Mouse (Mus musculus) left cerebral cortex, adult 8-10 months (tissue): ENCODE data around the gene Ankub1. TPM values are rescaled to one million over a fixed set of nuclear protein-coding genes. Genes with fewer than 3 reads are reported as not detected.
A peak's percentile ranks its signal among the peaks of the same experiment; 100 is the strongest.

ENCODE experiments used
- DNase-seq, 2 experiments: peaks; one replicate each; pipeline ENCODE4 v3.0.0; 2022; ENCODE audit warnings: low spot score in 2 of 2
- total RNA-seq, 4 experiments: library from RNA; stranded (reverse); gene quantifications; 2 replicates each; pipeline ENCODE4 v1.2.4; 2022

Gene Ankub1
- total RNA-seq: 1 to 10 TPM; 1.8 to 2.6 (median 2.3) TPM

- DNase-seq: no peak
These were observed at the start of gene Ankub1 for GRCm38 (mm10) chr3:57692719-57693118. TSS of gene Ankub1 (minus strand) at chr3:57692799.

- no peak for DNase-seq
These were observed 47.2 kb upstream of the Ankub1 start for GRCm38 (mm10) chr3:57739830-57740229.

DNA sequence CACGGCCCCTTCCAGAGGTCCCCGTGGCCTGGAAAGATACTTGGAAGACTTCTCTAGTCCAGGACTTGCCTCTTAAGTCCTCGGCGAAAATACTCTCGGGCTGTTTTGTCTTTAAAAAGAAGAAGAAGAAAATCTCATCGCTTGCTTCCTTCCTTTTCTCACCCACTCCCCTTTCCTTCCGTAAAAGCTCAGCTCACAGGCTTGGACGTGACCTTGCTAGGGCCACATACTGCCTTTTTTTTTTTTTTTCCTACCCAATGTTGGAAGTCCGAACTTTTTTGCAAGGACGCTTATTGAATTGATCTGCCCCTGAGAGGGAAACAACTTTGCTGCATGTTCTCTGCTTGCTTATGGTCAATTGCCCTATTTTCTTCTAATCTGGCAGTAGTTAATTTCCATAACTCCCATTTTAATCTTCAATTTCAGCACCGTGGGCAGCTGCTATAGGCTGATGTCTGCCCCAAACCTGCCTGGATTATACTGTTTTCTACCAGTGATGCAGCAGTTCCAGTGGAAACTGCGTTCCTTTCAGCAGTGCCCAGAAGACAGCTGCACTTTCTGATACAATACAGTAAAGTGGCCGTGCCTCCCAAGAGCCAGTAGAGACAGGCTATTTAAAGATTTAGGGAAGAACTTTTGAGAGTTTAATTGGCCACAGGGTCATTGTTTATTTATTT is 44.0 kb upstream of the Ankub1 start:
- DNase-seq: no peak

GRCm38 (mm10) chr3:57735511-57736370 is 43.1 kb upstream of the Ankub1 start, which contains the start of gene Rnf13:
TSS of gene Rnf13 (plus strand) at chr3:57736062.
- DNase-seq: peak; percentile 95 to 97

DNA sequence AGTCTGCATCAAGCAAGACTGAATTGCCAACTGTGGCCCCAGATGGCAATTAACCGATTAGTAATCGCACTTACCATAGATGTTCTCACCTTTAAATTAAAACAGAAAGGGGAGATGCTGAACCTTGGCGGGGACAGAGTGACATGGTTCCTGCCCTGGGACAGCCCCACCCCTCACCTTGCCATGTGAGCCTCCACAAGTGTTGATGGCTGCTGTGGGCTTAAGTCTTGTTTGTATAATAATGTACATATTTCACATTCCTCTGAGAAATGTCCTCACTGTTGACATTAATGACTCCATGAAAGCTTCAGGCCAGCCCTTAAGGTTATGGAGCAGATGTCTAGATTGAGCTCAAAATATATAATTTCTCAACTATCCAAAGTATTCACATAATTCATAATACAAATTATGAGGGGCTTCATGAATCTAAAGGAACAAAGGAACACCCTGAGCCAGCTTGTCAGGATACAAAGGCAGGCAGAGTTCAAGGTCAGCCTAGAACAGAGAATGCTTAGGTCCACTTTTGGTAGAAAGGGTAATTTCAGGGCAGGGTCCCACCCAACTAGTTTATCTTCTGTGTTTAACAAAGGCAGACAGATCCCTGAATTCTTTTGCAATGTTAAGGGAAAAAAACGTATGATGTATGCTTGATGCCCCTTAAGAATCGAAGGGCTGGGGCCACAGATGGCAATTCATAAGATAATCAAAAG is 39.8 kb upstream of the Ankub1 start:
- DNase-seq: no peak

DNA sequence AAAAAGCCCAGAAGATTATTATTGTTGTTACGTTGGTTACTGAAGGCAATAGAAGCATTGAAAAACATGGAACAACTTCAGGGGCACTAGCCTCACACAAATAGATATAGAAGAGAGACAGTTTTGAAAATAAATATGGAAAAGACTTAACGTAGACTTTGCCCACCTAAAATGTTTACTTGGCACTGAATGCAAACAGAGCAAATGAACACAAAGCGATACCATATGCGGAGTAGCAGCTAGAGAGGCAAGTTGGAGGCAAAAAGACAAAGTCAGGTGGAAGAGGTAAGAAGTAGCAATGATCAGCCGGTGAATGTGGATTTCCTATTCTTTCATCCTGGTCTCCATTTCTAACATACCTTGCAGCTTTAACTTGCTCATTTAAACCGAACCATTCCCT is 21.6 kb upstream of the Ankub1 start:
- DNase-seq: no peak

GRCm38 (mm10) chr3:57696779-57697178 is 4.2 kb upstream of the Ankub1 start:
- DNase-seq: no peak

DNA sequence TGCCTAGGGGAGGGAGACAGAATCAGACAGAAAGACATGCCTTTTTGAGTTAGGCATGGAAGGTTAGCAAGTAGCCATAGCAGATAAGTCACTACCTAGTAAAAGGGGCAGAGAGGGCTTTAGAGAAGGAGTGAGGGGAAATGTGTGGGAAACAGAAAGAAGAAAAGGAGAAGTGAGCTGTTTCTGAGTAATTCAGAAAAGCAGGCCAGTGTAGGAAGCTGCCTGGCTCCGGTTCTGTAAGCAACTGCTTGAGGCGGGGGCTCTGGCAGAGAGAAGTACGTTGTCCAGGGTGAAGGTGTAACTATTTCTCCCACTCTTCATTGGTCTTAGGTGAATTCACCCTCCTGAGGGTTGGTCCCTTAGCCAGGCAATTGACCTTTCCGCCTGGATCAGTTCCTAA is 3.6 kb upstream of the Ankub1 start:
- DNase-seq: no peak

- no peak for DNase-seq
These were observed 827 bp downstream of the Ankub1 start for GRCm38 (mm10) chr3:57691772-57692171.

DNA sequence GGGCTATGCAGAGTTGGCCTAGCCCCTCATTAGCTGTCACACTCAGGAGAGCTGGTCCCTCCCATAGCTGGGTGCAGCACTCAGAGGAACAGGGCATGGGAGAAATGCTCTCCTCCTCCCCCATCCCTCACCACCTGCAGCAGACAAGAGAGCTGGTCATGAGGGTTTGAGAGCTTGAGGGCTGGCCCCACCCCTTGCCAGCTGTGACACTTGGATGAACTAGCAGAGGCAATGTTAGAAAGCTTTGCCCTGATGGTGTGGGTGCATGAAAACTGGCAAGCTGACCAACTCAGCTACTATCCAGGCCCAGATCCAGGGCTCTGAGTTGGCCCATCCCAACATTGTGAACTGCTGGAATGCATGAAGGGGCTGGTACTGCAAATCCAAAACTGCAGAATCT is 14.8 kb downstream of the Ankub1 start:
- DNase-seq: peak in 1 of 2 experiments; percentile 60

GRCm38 (mm10) chr3:57674075-57674474 is 18.5 kb downstream of the Ankub1 start:
- DNase-seq: no peak

- DNase-seq: no peak
These were observed 19.0 kb downstream of the Ankub1 start for GRCm38 (mm10) chr3:57673586-57673985.

GRCm38 (mm10) chr3:57667054-57667723 is 25.4 kb downstream of the Ankub1 start:
- DNase-seq: peak; percentile 40 to 63

DNA sequence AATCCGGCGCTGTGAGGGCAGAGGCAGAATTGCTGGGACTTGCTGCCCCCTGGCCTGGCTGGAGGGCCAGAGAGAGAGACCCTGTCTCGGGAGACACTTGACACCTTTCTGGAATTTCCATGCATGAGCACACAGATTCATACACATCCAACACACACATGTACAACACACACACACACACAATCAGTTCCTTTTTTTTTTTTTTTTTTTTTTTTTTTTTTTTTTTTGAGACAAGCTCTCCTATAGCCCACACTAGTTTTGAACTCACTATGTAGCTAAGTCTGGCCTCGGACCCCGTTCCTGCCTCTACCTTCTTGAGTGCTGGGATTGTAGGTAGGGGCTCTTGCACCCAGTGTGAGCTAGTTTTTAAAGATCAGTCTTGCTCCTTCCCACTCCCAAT is 26.7 kb downstream of the Ankub1 start:
- no peak for DNase-seq

- DNase-seq: no peak
These were observed 27.9 kb downstream of the Ankub1 start for GRCm38 (mm10) chr3:57664682-57665081.

DNA sequence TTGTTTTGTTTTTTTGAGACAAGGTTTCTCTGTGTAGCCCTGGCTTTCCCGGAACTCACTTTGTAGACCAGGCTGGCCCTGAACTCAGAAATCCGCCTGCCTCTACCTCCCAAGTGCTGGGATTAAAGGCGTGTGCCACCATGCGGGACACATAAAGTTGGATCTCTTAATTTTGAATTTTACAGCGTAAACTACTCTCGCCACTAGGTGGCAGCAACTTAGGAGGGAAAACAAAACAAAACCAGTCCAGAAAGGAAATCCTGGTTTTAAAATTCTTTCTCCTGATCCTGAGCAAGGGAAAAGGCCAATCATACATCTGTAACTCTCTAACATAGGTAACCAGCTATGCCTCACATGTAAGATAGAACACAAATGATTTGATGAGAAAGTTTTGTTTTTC is 28.9 kb downstream of the Ankub1 start:
- no peak for DNase-seq

DNA sequence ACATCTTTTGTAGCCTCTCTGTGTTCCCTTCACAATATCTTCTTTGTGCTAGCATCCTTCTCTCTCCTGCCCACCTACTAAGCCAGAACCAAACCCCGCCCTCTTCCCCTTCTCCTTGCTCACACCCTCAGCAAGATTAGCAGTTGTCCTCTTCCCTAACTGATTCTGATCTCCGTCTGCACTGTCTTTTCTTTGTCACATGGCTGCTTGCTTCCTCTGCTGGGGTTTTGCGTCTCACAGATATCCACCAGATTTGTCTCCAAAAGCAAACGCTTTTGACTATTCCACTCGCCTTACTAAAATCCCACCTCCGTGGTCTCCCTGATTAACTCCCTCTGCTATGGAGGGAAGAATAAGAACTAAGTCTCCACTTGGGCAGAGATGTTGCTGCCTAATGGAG is 34.0 kb downstream of the Ankub1 start:
- DNase-seq: no peak

- no peak for DNase-seq
These were observed 39.0 kb downstream of the Ankub1 start for GRCm38 (mm10) chr3:57653646-57654045.

DNA sequence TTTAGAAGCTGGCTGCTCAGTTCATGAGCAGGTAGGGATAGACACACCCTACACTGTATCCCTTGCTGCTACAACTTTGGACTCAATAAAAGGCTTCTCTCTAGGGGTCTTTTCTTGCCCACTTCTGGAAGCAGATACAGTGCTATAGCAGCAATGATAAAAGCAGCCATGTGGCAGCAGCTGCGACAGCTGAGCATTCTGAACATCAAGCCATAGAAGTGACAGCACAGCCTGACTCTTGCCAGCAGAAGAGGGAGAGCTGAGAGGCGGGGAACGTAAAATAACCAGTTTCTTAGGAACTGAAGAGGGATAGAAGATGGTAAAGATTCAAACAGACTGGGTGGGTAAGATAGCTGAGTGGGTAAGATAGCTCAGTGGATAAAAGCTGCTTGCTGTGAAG is 40.1 kb downstream of the Ankub1 start:
- DNase-seq: no peak

GRCm38 (mm10) chr3:57651865-57652259 is 40.7 kb downstream of the Ankub1 start:
- no peak for DNase-seq

DNA sequence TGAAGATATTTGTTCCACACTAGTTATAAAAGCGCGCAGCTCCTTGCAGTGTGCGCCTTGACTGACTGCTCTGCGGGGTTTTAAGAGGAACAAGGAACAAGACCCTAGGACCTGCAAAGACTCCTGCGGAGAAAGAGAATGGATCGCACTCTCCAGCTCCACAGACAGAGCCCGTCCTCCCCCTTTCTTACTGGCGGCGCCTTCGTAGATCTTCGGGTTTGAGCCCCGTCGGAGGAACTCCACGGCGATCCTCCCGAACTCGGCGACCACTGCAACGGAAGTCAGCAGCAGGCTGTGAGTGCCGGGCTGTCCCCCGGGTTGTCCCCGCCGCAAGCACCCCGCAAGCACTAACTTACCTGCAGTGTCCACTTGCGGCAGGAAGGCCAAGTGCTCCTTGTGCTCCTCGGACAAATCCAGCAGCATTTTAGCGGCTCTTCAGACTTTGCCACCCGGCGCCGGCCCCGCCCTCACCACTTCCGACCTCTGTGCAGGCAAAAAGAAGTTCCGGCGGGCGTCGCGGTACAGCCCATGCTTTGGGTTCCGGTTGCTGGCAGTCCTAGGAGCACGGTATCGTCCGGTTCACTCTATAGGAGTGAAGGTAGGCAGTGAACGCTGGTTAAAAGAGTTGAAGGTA is 41.3 kb downstream of the Ankub1 start, which contains the start of gene Commd2:
TSS of gene Commd2 (minus strand) at position 485 of the 634 bp plus-strand sequence.
- DNase-seq: peak; percentile 66 to 95
